Mouse (Mus musculus) CH12.LX (cell line): ENCODE data around the gene Slc26a8. TPM values are rescaled to one million over a fixed set of nuclear protein-coding genes. Genes with fewer than 3 reads are reported as not detected.

Source experiments
- DNase-seq: peaks from one replicate; pipeline ENCODE4 v3.0.0-alpha.2; 2013; ENCODE audit errors: extremely low read depth
- H3K27ac ChIP-seq: 2 replicates; pipeline ENCODE4 v1.5.1; 2012; ENCODE audit warnings: low read depth, mild to moderate bottlenecking, control low read depth, moderate library complexity; ENCODE audit not compliant: insufficient read depth
- H3K27me3 ChIP-seq: replicated peaks from 2 replicates; pipeline ENCODE3; 2012; ENCODE audit warnings: inconsistent platforms
- H3K36me3 ChIP-seq, 2 experiments: replicated peaks in 1 of 2; 2 replicates each; pipeline versions ENCODE3 to v1.6.1; 2012; ENCODE audit warnings: inconsistent platforms in 1 of 2, low read length in 1 of 2, mild to moderate bottlenecking in 1 of 2, mixed read lengths in 1 of 2, moderate library complexity in 1 of 2; ENCODE audit not compliant: control insufficient read depth in 1 of 2, insufficient read depth in 1 of 2
- H3K4me1 ChIP-seq, 2 experiments: 2 replicates each; pipeline ENCODE4 v1.6.1; 2012; ENCODE audit warnings: inconsistent platforms in 1 of 2, moderate library complexity in 1 of 2; ENCODE audit not compliant: insufficient read depth in 2 of 2, control insufficient read depth in 1 of 2
- H3K4me2 ChIP-seq: 2 replicates; pipeline ENCODE4 v1.6.1; 2012; ENCODE audit warnings: low read depth, mild to moderate bottlenecking, control low read depth; ENCODE audit not compliant: poor library complexity, insufficient read depth, severe bottlenecking
- H3K4me3 ChIP-seq, 3 experiments: fragments of 150-350 bp in 1 of 3; sonication (generic) in 1 of 3; replicated peaks in 1 of 3; 2 replicates each; pipeline versions ENCODE3 to v1.5.1; 2011 to 2012; ENCODE audit warnings: low read depth in 2 of 3, low read length in 2 of 3, mild to moderate bottlenecking in 2 of 3, moderate library complexity in 2 of 3, control low read depth in 1 of 3, improper control_type of control experiment in 1 of 3, inconsistent platforms in 1 of 3, mixed read lengths in 1 of 3; ENCODE audit not compliant: poor library complexity in 1 of 3
- H3K79me2 ChIP-seq: replicated peaks from 2 replicates; pipeline ENCODE4 v1.6.1; 2012; ENCODE audit warnings: mild to moderate bottlenecking, moderate library complexity; ENCODE audit not compliant: control insufficient read depth, poor library complexity, insufficient read depth, severe bottlenecking; ENCODE audit errors: extremely low read depth
- H3K9ac ChIP-seq: 2 replicates; pipeline ENCODE4 v1.6.1; 2012; ENCODE audit warnings: low read depth, mild to moderate bottlenecking, control low read depth, moderate library complexity; ENCODE audit not compliant: insufficient read depth
- H3K9me3 ChIP-seq: replicated peaks from 2 replicates; pipeline ENCODE3; 2012; ENCODE audit warnings: low read length, inconsistent platforms, mixed read lengths
- CHD2 ChIP-seq: IDR thresholded peaks from 2 replicates; pipeline ENCODE4 v1.6.1; 2011; ENCODE audit warnings: low read length, improper control_type of control experiment
- CTCF ChIP-seq, 2 experiments: IDR thresholded peaks in 1 of 2; conservative IDR thresholded peaks in 1 of 2; 2 replicates each; pipeline ENCODE4 v1.5.1; 2011 to 2012; ENCODE audit warnings: low read depth in 2 of 2, low read length in 2 of 2, improper control_type of control experiment in 1 of 2, inconsistent platforms in 1 of 2, mild to moderate bottlenecking in 1 of 2, moderate library complexity in 1 of 2
- E2F4 ChIP-seq: IDR thresholded peaks from 2 replicates; pipeline ENCODE4 v1.6.1; 2011; ENCODE audit warnings: low read depth, low read length, improper control_type of control experiment; ENCODE audit not compliant: insufficient replicate concordance
- EP300 ChIP-seq: IDR thresholded peaks from 2 replicates; pipeline ENCODE4 v1.6.1; 2011; ENCODE audit warnings: low read length, improper control_type of control experiment
- ETS1 ChIP-seq: conservative IDR thresholded peaks from 2 replicates; pipeline ENCODE4 v1.6.1; 2012; ENCODE audit warnings: low read depth, mild to moderate bottlenecking, inconsistent platforms, low read length, improper control_type of control experiment, moderate library complexity
- HCFC1 ChIP-seq: IDR thresholded peaks from 2 replicates; pipeline ENCODE4 v1.6.1; 2012; ENCODE audit warnings: low read depth, mild to moderate bottlenecking, inconsistent platforms, low read length, improper control_type of control experiment
- IRF4 ChIP-seq: IDR thresholded peaks from 2 replicates; pipeline ENCODE4 v1.6.1; 2014; ENCODE audit warnings: low read depth, mild to moderate bottlenecking, inconsistent platforms, low read length, improper control_type of control experiment
- JUN ChIP-seq: IDR thresholded peaks from 2 replicates; pipeline ENCODE4 v1.6.1; 2011; ENCODE audit warnings: low read depth, mild to moderate bottlenecking, low read length, improper control_type of control experiment, moderate library complexity; ENCODE audit not compliant: insufficient read depth
- JUND ChIP-seq: conservative IDR thresholded peaks from 2 replicates; pipeline ENCODE4 v1.6.1; 2011; ENCODE audit warnings: low read depth, low read length, improper control_type of control experiment
- KAT2A ChIP-seq: IDR thresholded peaks from 2 replicates; pipeline ENCODE4 v1.6.1; 2012; ENCODE audit warnings: low read length, improper control_type of control experiment, inconsistent platforms; ENCODE audit not compliant: insufficient replicate concordance
- MAFK ChIP-seq: IDR thresholded peaks from 2 replicates; pipeline ENCODE4 v1.6.1; 2011; ENCODE audit warnings: low read length, improper control_type of control experiment; ENCODE audit not compliant: insufficient replicate concordance
- MAX ChIP-seq: IDR thresholded peaks from 2 replicates; pipeline ENCODE4 v1.6.1; 2011; ENCODE audit warnings: low read length, improper control_type of control experiment
- MAZ ChIP-seq: IDR thresholded peaks from 2 replicates; pipeline ENCODE4 v1.6.1; 2012; ENCODE audit warnings: low read depth, mild to moderate bottlenecking, inconsistent platforms, low read length, improper control_type of control experiment, moderate library complexity
- MEF2A ChIP-seq: IDR thresholded peaks from 2 replicates; pipeline ENCODE4 v1.6.1; 2014; ENCODE audit warnings: low read depth, mild to moderate bottlenecking, inconsistent platforms, low read length, improper control_type of control experiment, borderline replicate concordance
- MXI1 ChIP-seq: IDR thresholded peaks from 2 replicates; pipeline ENCODE4 v1.6.1; 2011; ENCODE audit warnings: mild to moderate bottlenecking, low read depth, low read length, improper control_type of control experiment
- NELFE ChIP-seq: IDR thresholded peaks from 2 replicates; pipeline ENCODE4 v1.6.1; 2011; ENCODE audit warnings: low read depth, low read length, improper control_type of control experiment
- PAX5 ChIP-seq: IDR thresholded peaks from 2 replicates; pipeline ENCODE4 v1.6.1; 2012; ENCODE audit warnings: low read length, inconsistent platforms, mixed read lengths
- POLR2AphosphoS2 ChIP-seq: IDR thresholded peaks from 2 replicates; pipeline ENCODE4 v1.6.1; 2011; ENCODE audit warnings: low read depth, low read length, improper control_type of control experiment
- RAD21 ChIP-seq: IDR thresholded peaks from 2 replicates; pipeline ENCODE4 v1.6.1; 2011; ENCODE audit warnings: low read depth, mild to moderate bottlenecking, low read length, improper control_type of control experiment, moderate library complexity
- SIN3A ChIP-seq: IDR thresholded peaks from 2 replicates; pipeline ENCODE4 v1.6.1; 2012; ENCODE audit warnings: low read length, improper control_type of control experiment, inconsistent platforms
- SMC3 ChIP-seq: IDR thresholded peaks from 2 replicates; pipeline ENCODE4 v1.6.1; 2011; ENCODE audit warnings: low read depth, low read length, improper control_type of control experiment
- TBP ChIP-seq: conservative IDR thresholded peaks from 2 replicates; pipeline ENCODE4 v1.6.1; 2011; ENCODE audit warnings: low read depth, low read length, improper control_type of control experiment
- TCF12 ChIP-seq: IDR thresholded peaks from 2 replicates; pipeline ENCODE4 v1.6.1; 2014; ENCODE audit warnings: low read depth, mild to moderate bottlenecking, inconsistent platforms, low read length, improper control_type of control experiment
- UBTF ChIP-seq: IDR thresholded peaks from 2 replicates; pipeline ENCODE4 v1.6.1; 2012; ENCODE audit warnings: low read depth, mild to moderate bottlenecking, inconsistent platforms, low read length, improper control_type of control experiment, moderate library complexity
- ZKSCAN1 ChIP-seq: IDR thresholded peaks from 2 replicates; pipeline ENCODE4 v1.6.1; 2012; ENCODE audit warnings: low read depth, inconsistent platforms, low read length, improper control_type of control experiment, borderline replicate concordance
- ZNF384 ChIP-seq: IDR thresholded peaks from 2 replicates; pipeline ENCODE4 v1.6.1; 2012; ENCODE audit warnings: low read depth, low read length, improper control_type of control experiment, inconsistent platforms
- dilution Hi-C: fragments of 300-500 bp; cut with MboI; formaldehyde crosslinking; loops from 2 replicates; pipeline ENCODE4 v1.14.3; 2020; ENCODE audit warnings: low sequenced_read_pairs; ENCODE audit not compliant: extremely low pct_unique_long_range_greater_than_20kb, extremely low pct_ligation_motif_present
- in situ Hi-C: fragments of 300-500 bp; cut with MboI; formaldehyde crosslinking; loops from 3 replicates; pipeline ENCODE4 v1.14.3; 2019; ENCODE audit warnings: low sequenced_read_pairs, low pct_ligation_motif_present, low pct_unique_long_range_greater_than_20kb, mixed read lengths
- polyA plus RNA-seq: library from polyadenylated mRNA; unstranded; fragments of >175 nt; gene quantifications from 2 replicates; pipeline ENCODE4 v1.2.1, GENCODE M21; 2012; ENCODE audit warnings: low read depth; ENCODE audit not compliant: insufficient read length
- total RNA-seq, 2 experiments: library from RNA; depleted of rRNA; stranded (reverse); fragments of 300-350 nt in 1 of 2; fragments of >200 nt in 1 of 2; gene quantifications; 2 replicates each; pipeline ENCODE4 v1.2.3; 2012 to 2014

Gene Slc26a8
- total and polyA plus RNA-seq, 3 experiments, result 0.44 TPM; not detected in 2

GRCm38 (mm10) chr17:28629125-28629524 lies 60.9 kb downstream of the Slc26a8 start:
- peaks cover 9 to 16% of the 10 kb centered on the region in 2 experiments; a peak in 3 of 4 replicates for H3K4me1 ChIP-seq
- no peaks in the 10 kb centered on the region for H3K79me2 ChIP-seq
- TF ChIP-seq SMC3, result peak; percentile 25
- TF ChIP-seq ZNF384, result no peak
- TF ChIP-seq PAX5, result no peak
- TF ChIP-seq CTCF (conservative IDR thresholded peaks at IDR 0.05 in 1 of 2, IDR thresholded peaks at IDR 0.05 in 1 of 2; ENCODE audit: low read depth in 2 of 2, low read length in 2 of 2), result peak in 1 of 2 experiments; percentile 47; a peak in 2 of 4 replicates
- TF ChIP-seq NELFE, result no peak
- TF ChIP-seq ETS1, result no peak
- TF ChIP-seq UBTF, result no peak
- no peak for TF ChIP-seq POLR2AphosphoS2
- no peak for TF ChIP-seq JUND
- TF ChIP-seq IRF4, result no peak
- TF ChIP-seq MAX, result no peak
- no peak for TF ChIP-seq MXI1
- no peak for TF ChIP-seq MEF2A
- TF ChIP-seq KAT2A, result no peak
- no peak for TF ChIP-seq CHD2
- TF ChIP-seq MAZ, result no peak
- TF ChIP-seq JUN, result no peak
- no peak for TF ChIP-seq E2F4
- TF ChIP-seq RAD21, result peak; percentile 14
- TF ChIP-seq TCF12, result no peak
- no peak for TF ChIP-seq TBP
- TF ChIP-seq EP300, result no peak
- no peak for TF ChIP-seq SIN3A
- no peak for TF ChIP-seq MAFK
- TF ChIP-seq HCFC1, result no peak
- no peak for TF ChIP-seq ZKSCAN1
- TF ChIP-seq, all 38 proteins: peak for 3
- H3K4me2 ChIP-seq, result no peak overlapping the region
- in situ Hi-C loops, result no loop called here
- dilution Hi-C loops, result no loop called here
- no peaks in the 10 kb centered on the region for H3K36me3 ChIP-seq
- no peak overlapping the region for H3K27ac ChIP-seq
- peaks cover 11% of the 10 kb centered on the region for H3K27me3 ChIP-seq
- no peak overlapping the region for H3K4me3 ChIP-seq
- H3K9me3 ChIP-seq, result no peaks in the 10 kb centered on the region
- no peak overlapping the region for H3K9ac ChIP-seq
- DNase-seq, result no peak
